Mouse (Mus musculus) kidney, adult 2 months (tissue): ENCODE data around the gene Rpl3l. TPM values are rescaled to one million over a fixed set of nuclear protein-coding genes. Genes with fewer than 3 reads are reported as not detected.
A peak's percentile ranks its signal among the peaks of the same experiment; 100 is the strongest.
"Not testable (repeated sequence)": the region's sequence is repeated elsewhere in the genome, so short reads cannot be mapped to it uniquely, and the experiment has no call there.

Source experiments
- DNase-seq: peaks from one replicate; pipeline ENCODE4 v3.0.0; 2021
- H3K27ac ChIP-seq: fragments of 200-500 bp; 2 replicates; pipeline ENCODE4 v1.5.1; 2012; ENCODE audit warnings: low read depth, low read length, control low read depth, inconsistent platforms; ENCODE audit not compliant: insufficient read depth
- H3K27me3 ChIP-seq: fragments of 200-500 bp; replicated peaks from 2 replicates; pipeline ENCODE4 v1.6.1; 2012; ENCODE audit warnings: mild to moderate bottlenecking, moderate library complexity, low read length, inconsistent platforms; ENCODE audit not compliant: control insufficient read depth, insufficient read depth
- H3K36me3 ChIP-seq: fragments of 200-500 bp; 2 replicates; pipeline ENCODE4 v1.6.1; 2012; ENCODE audit warnings: mild to moderate bottlenecking, moderate library complexity, low read length, inconsistent platforms; ENCODE audit not compliant: control insufficient read depth, insufficient read depth
- H3K4me1 ChIP-seq: fragments of 200-500 bp; 2 replicates; pipeline ENCODE4 v1.6.1; 2011; ENCODE audit warnings: low read length; ENCODE audit not compliant: control insufficient read depth, insufficient read depth
- H3K4me3 ChIP-seq: fragments of 200-500 bp; 2 replicates; pipeline ENCODE4 v1.5.1; 2011; ENCODE audit warnings: mild to moderate bottlenecking, low read depth, low read length, control low read depth; ENCODE audit not compliant: insufficient read depth
- CTCF ChIP-seq: fragments of 200-500 bp; conservative IDR thresholded peaks from 2 replicates; pipeline ENCODE4 v1.5.1; 2011; ENCODE audit warnings: low read depth, mild to moderate bottlenecking, control low read depth, low read length, moderate library complexity, mixed read lengths; ENCODE audit not compliant: insufficient read depth, insufficient read length
- POLR2A ChIP-seq: fragments of 200-500 bp; IDR thresholded peaks from one replicate; pipeline ENCODE4 v1.6.1; 2011; ENCODE audit warnings: low read depth, low read length, control low read depth
- WGBS: fragments of 180-500 bp; shearing (Covaris S2); methylation state at CpG from one replicate; pipeline ENCODE4 v1.1.7; 2018; 5-methylcytosine and 5-hydroxymethylcytosine counted together
- polyA plus RNA-seq: library from polyadenylated mRNA; depleted of rRNA; stranded (reverse); fragments of >200 nt; gene quantifications from 2 replicates; pipeline ENCODE4 v1.2.3, GENCODE M21; 2012

Rpl3l gene
- polyA plus RNA-seq, 1 experiment, result 4.7 TPM

- no peaks in the 10 kb centered on the region; the same call in 1 of the 2 replicates for H3K4me1 ChIP-seq
- peak overlapping the region; percentile 18; the same call in 1 of the 2 replicates for H3K27ac ChIP-seq
- no peaks in the 10 kb centered on the region for H3K27me3 ChIP-seq
- TF ChIP-seq CTCF (no peak), POLR2A (no peak)
- peak overlapping the region; percentile 58 for H3K4me3 ChIP-seq
- peak; percentile 40 for DNase-seq
- no peaks in the 10 kb centered on the region for H3K36me3 ChIP-seq
- WGBS, result 2% methylated on average over 24 of the region's 24 CpGs
Measured at GRCm38 (mm10) chr17:24707801-24708425, 19.7 kb upstream of the Rpl3l start.

- no peaks in the 10 kb centered on the region; the same call in 1 of the 2 replicates for H3K4me1 ChIP-seq
- WGBS, result 30% methylated on average over 2 of the region's 2 CpGs
- H3K27me3 ChIP-seq, result no peaks in the 10 kb centered on the region
- no peak overlapping the region for H3K4me3 ChIP-seq
- H3K27ac ChIP-seq, result no peak overlapping the region
- DNase-seq, result peak; percentile 27
- no peak for TF ChIP-seq POLR2A
- 0 out of 2 replicates have a peak, but pooled peaks have one; percentile 1 for TF ChIP-seq CTCF
- no peaks in the 10 kb centered on the region for H3K36me3 ChIP-seq
Measured at GRCm38 (mm10) chr17:24708646-24709045, 19.0 kb upstream of the Rpl3l start.

- H3K36me3 ChIP-seq, result no peaks in the 10 kb centered on the region
- H3K27ac ChIP-seq, result no peak overlapping the region
- peaks cover 6% of the 10 kb centered on the region; the same call in 1 of the 2 replicates for H3K4me1 ChIP-seq
- TF ChIP-seq CTCF (no peak), POLR2A (no peak)
- no peak overlapping the region for H3K4me3 ChIP-seq
- WGBS, result 50% methylated on average over 6 of the region's 6 CpGs
- peak; percentile 23 for DNase-seq
- H3K27me3 ChIP-seq, result no peaks in the 10 kb centered on the region
Measured at GRCm38 (mm10) chr17:24715556-24715955, 12.1 kb upstream of the Rpl3l start.

GRCm38 (mm10) chr17:24716166-24716682 lies 11.4 kb upstream of the Rpl3l start:
- DNase-seq, result no peak
- H3K4me3 ChIP-seq, result no peak overlapping the region
- no peaks in the 10 kb centered on the region for H3K27me3 ChIP-seq
- no peaks in the 10 kb centered on the region for H3K36me3 ChIP-seq
- no peak overlapping the region for H3K27ac ChIP-seq
- TF ChIP-seq POLR2A (no peak), CTCF (no peak)
- H3K4me1 ChIP-seq, result peaks cover 6% of the 10 kb centered on the region; the same call in 1 of the 2 replicates
- WGBS, result 92% methylated on average over 15 of the region's 15 CpGs

GRCm38 (mm10) chr17:24717943-24718342 lies 9.7 kb upstream of the Rpl3l start, which contains the start of the genes Rnf151 and Rps2:
Rnf151 (minus strand) TSS chr17:24718063.
Rps2 (plus strand) TSS chr17:24718116.
- Histone ChIP-seq H3K36me3 (no peaks in the 10 kb centered on the region; the same call in 1 of the 2 replicates), H3K4me1 (peaks cover 6% of the 10 kb centered on the region; the same call in 1 of the 2 replicates), H3K4me3 (no peak within 1 kb of the TSS), H3K27ac (no peak within 1 kb of the TSS), H3K27me3 (no peaks in the 10 kb centered on the region)
- DNase-seq, result no peak
- no peak for TF ChIP-seq POLR2A
- no peak for TF ChIP-seq CTCF
- 86% methylated on average over 4 of the region's 4 CpGs for WGBS

GRCm38 (mm10) chr17:24718938-24719337 lies 8.7 kb upstream of the Rpl3l start:
- peak overlapping the region; percentile 86 for H3K4me3 ChIP-seq
- 61% methylated on average over 5 of the region's 5 CpGs for WGBS
- not testable (repeated sequence) for H3K36me3 ChIP-seq, H3K4me1 ChIP-seq, H3K27ac ChIP-seq, H3K27me3 ChIP-seq, DNase-seq

GRCm38 (mm10) chr17:24719494-24720222 lies 8.0 kb upstream of the Rpl3l start:
- under 1% methylated on average over 61 of the region's 61 CpGs for WGBS
- TF ChIP-seq CTCF (no peak), POLR2A (peak; percentile 82)
- H3K4me3 ChIP-seq, result peak overlapping the region; percentile 86

GRCm38 (mm10) chr17:24720616-24721015 lies 7.0 kb upstream of the Rpl3l start:
- H3K36me3 ChIP-seq, H3K4me1 ChIP-seq, DNase-seq, H3K27ac ChIP-seq, H3K27me3 ChIP-seq: not testable (repeated sequence)
- WGBS, result 2% methylated on average over 11 of the region's 11 CpGs
- H3K4me3 ChIP-seq, result peak overlapping the region; percentile 47

More at GRCm38 (mm10) chr17:24719494-24720222, 8.0 kb upstream of the Rpl3l start:
- H3K36me3 ChIP-seq, result no peaks in the 10 kb centered on the region; the same call in 1 of the 2 replicates
- H3K4me1 ChIP-seq, result peaks cover 8% of the 10 kb centered on the region; the same call in 1 of the 2 replicates
- H3K27me3 ChIP-seq, result no peaks in the 10 kb centered on the region
- peak; percentile 99 for DNase-seq
- H3K27ac ChIP-seq, result peak overlapping the region; percentile 62

GRCm38 (mm10) chr17:24721383-24721955 lies 6.2 kb upstream of the Rpl3l start:
- H3K4me1 ChIP-seq, H3K36me3 ChIP-seq, H3K27me3 ChIP-seq, H3K4me3 ChIP-seq, DNase-seq, H3K27ac ChIP-seq: not testable (repeated sequence)
- WGBS, result 53% methylated on average over 7 of the region's 7 CpGs
